Mouse (Mus musculus) embryonic facial prominence, embryonic 13.5 days (tissue): Measurements from ENCODE around the gene Crot. TPM values are rescaled to one million over a fixed set of nuclear protein-coding genes. Genes with fewer than 3 reads are reported as not detected.
"Not testable (repeated sequence)": the region's sequence is repeated elsewhere in the genome, so short reads cannot be mapped to it uniquely, and the experiment has no call there.

ENCODE experiments used
- ATAC-seq: fragments of 200-750 bp; cut with Nextera tagmentation; 2 replicates; pipeline ENCODE4 v1.8.0; 2017; ENCODE audit warnings: low read depth; ENCODE audit not compliant: insufficient number of reproducible peaks, insufficient read depth, low FRiP score, low TSS enrichment
- H3K27ac ChIP-seq: fragments of 300-500 bp; sonication (generic); 2 replicates; pipeline ENCODE4 v1.5.1; 2015; ENCODE audit warnings: moderate library complexity, mild to moderate bottlenecking, inconsistent platforms
- H3K27me3 ChIP-seq: fragments of 300-500 bp; sonication (generic); 2 replicates; pipeline ENCODE4 v1.6.1; 2015; ENCODE audit warnings: mild to moderate bottlenecking, inconsistent platforms
- H3K36me3 ChIP-seq: fragments of 300-500 bp; sonication (generic); 2 replicates; pipeline ENCODE4 v1.6.1; 2015; ENCODE audit warnings: mild to moderate bottlenecking, inconsistent platforms
- H3K4me1 ChIP-seq: fragments of 300-500 bp; sonication (generic); 2 replicates; pipeline ENCODE4 v1.6.1; 2015; ENCODE audit warnings: inconsistent platforms
- H3K4me2 ChIP-seq: fragments of 300-500 bp; sonication (generic); 2 replicates; pipeline ENCODE4 v1.6.1; 2015; ENCODE audit warnings: moderate library complexity, mild to moderate bottlenecking, inconsistent platforms
- H3K4me3 ChIP-seq: fragments of 300-500 bp; sonication (generic); 2 replicates; pipeline ENCODE4 v1.5.1; 2015; ENCODE audit warnings: mild to moderate bottlenecking, inconsistent platforms
- H3K9ac ChIP-seq: fragments of 300-500 bp; sonication (generic); 2 replicates; pipeline ENCODE4 v1.6.1; 2015; ENCODE audit warnings: mild to moderate bottlenecking, inconsistent platforms
- H3K9me3 ChIP-seq: fragments of 300-500 bp; sonication (generic); 2 replicates; pipeline ENCODE4 v1.6.1; 2016; ENCODE audit warnings: inconsistent platforms
- WGBS: fragments of 180-500 bp; shearing (Covaris S2); methylation state at CpG from one replicate; pipeline ENCODE4 v1.1.7; 2015; ENCODE audit warnings: mixed read lengths; 5-methylcytosine and 5-hydroxymethylcytosine counted together
- polyA plus RNA-seq: library from polyadenylated mRNA; unstranded; fragments of >200 nt; fragmentation: Nextera tagmentation; extraction: Ambion mirVana; gene quantifications from 2 replicates; pipeline ENCODE4 v1.2.1, GENCODE M21; 2015

Crot gene
- polyA plus RNA-seq, 1 experiment from 2014 or later = 43.6 TPM

DNA sequence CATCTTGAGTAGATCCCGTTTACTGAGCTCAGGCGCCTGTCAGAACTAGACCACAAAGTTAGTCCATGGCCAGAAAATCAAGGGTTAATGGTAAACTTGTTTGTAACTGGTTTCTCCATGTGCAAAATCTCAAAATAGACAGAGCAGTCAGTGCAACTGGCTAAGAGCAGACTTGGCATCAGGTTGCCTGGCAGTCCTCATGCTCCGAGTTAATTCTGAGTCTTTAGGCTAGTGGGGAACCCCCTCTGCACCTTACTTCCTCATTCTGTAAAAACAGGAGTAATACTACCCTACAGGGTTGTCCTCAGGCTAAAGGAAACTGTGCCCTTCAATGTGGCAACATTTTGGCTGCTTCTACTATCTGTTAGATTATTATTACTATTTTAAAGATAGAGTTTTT, 53.3 kb downstream of the Crot start:
- H3K4me1 ChIP-seq = no peaks in the 10 kb centered on the region
- WGBS = 55% methylated on average over 3 of the region's 3 CpGs
- H3K4me3 ChIP-seq = no peak overlapping the region
- H3K4me2 ChIP-seq = no peak overlapping the region
- H3K27ac ChIP-seq = no peak overlapping the region
- H3K27me3 ChIP-seq = no peaks in the 10 kb centered on the region
- no peak for ATAC-seq
- H3K36me3 ChIP-seq = no peaks in the 10 kb centered on the region
- no peaks in the 10 kb centered on the region for H3K9me3 ChIP-seq
- H3K9ac ChIP-seq = no peak overlapping the region

DNA sequence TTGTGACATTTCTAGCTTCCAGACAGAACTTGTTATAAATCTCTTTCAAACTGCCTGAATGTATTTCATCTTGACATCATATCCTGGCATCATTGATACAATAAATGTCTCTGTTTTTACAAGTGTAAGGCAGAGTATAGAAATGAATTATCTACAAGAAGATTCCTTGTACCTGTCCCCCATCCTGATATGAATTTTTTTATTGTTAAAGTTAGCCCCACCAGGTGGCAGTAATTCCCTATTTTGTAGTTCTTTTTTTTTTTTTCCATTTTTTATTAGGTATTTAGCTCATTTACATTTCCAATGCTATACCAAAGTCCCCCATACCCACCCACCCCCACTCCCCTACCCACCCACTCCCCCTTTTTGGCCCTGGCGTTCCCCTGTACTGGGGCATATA, 55.9 kb downstream of the Crot start:
- H3K4me1 ChIP-seq, H3K4me3 ChIP-seq, H3K27ac ChIP-seq, H3K9ac ChIP-seq, H3K9me3 ChIP-seq, H3K36me3 ChIP-seq, H3K27me3 ChIP-seq, H3K4me2 ChIP-seq, ATAC-seq: not testable (repeated sequence)
- WGBS = no CpG with 5 or more reads among the region's 1 CpGs

DNA sequence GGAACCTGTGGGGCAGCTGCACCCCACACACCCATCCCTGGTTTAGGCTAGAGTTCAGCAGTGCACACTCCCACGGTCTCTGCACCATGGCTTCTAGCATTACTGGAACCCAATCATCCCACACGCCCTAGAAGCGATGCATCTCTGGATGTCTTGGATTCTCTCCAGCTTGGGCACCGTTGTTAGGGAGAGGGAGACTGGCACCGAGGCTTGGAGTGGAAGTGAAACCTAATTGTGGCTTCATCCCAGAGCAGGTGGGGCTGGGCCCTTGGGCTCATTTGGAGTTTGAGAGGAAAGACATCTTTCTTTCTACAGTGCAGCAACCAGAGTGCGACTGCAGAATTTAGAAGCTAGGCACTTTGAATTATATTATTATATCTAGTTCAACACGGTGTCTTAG, 59.2 kb downstream of the Crot start:
- Histone ChIP-seq H3K36me3 (no peaks in the 10 kb centered on the region), H3K4me2 (no peak overlapping the region), H3K9ac (no peak overlapping the region), H3K9me3 (no peaks in the 10 kb centered on the region), H3K4me1 (no peaks in the 10 kb centered on the region), H3K27me3 (no peaks in the 10 kb centered on the region), H3K4me3 (no peak overlapping the region), H3K27ac (no peak overlapping the region)
- ATAC-seq = no peak
- 84% methylated on average over 7 of the region's 7 CpGs for WGBS

DNA sequence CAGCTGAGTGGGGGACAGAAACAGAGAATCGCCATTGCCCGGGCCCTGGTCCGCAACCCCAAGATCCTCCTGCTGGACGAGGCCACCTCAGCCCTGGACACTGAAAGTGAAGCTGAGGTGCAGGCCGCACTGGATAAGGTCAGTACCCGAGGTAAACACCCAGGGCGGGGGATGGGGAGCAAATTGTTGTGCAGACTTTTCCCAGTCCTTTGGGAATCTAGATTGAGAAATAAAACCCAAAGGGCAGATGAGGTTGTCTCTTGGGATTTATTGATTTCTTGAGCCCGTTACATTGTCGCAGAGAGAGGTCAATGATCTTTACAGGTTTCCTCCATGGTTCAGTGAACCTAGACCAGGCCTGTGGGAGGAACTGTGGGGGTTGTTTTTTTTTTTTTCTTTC, 68.7 kb downstream of the Crot start:
- Histone ChIP-seq H3K36me3 (no peaks in the 10 kb centered on the region), H3K4me2 (no peak overlapping the region), H3K4me3 (no peak overlapping the region), H3K9me3 (peaks cover 7% of the 10 kb centered on the region; the same call in 1 of the 2 replicates), H3K27me3 (no peaks in the 10 kb centered on the region), H3K27ac (no peak overlapping the region), H3K4me1 (no peaks in the 10 kb centered on the region), H3K9ac (no peak overlapping the region)
- WGBS = 83% methylated on average over 9 of the region's 9 CpGs
- ATAC-seq = no peak

DNA sequence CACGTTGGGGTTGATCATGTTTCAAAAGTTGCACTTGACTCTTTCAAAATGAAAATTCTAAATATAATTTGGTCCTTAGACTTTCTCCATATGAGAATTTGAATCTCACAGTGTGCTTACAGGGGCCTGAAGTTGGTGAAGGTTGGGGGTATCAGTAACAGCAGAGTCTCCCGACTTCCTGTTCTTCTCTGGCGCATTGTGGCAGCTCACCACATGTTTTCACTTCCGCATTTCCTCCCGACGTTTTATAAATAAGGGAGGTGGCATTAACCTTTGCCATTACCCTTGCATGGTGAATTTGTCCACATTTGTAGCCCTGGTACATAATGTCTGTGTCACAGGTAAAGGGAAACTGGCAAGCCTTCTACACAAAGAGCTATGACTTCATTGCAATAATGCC, 80.1 kb downstream of the Crot start:
- no peak overlapping the region for H3K4me3 ChIP-seq
- no peak for ATAC-seq
- no peaks in the 10 kb centered on the region for H3K9me3 ChIP-seq
- no peak overlapping the region for H3K9ac ChIP-seq
- H3K4me2 ChIP-seq = no peak overlapping the region
- no peaks in the 10 kb centered on the region for H3K4me1 ChIP-seq
- WGBS = 42% methylated on average over 6 of the region's 6 CpGs
- H3K27me3 ChIP-seq = no peaks in the 10 kb centered on the region
- H3K27ac ChIP-seq = no peak overlapping the region
- no peaks in the 10 kb centered on the region for H3K36me3 ChIP-seq

DNA sequence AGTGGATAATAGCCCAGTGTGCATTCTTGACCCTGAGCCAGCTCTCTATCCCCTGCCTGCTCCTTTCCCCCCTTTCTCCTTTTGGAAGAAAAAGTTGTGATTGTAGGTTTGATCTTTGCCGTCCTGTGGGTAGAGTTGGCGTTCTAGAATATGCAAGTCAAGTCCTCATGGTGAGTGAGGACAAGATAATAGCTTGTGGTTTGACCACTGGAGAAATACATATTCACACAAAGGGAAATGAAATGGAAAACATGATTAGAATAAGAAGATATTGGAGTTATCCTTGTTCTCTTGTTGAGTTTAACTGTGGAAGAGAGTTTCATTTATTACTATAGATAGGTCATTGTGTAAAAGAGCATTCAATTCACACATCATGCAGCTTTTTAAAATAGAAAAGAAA, 80.7 kb downstream of the Crot start:
- Histone ChIP-seq H3K9me3 (no peaks in the 10 kb centered on the region), H3K4me2 (no peak overlapping the region), H3K27ac (no peak overlapping the region), H3K4me3 (no peak overlapping the region), H3K36me3 (no peaks in the 10 kb centered on the region), H3K27me3 (no peaks in the 10 kb centered on the region), H3K4me1 (no peaks in the 10 kb centered on the region), H3K9ac (no peak overlapping the region)
- WGBS = 87% methylated on average over 2 of the region's 2 CpGs
- ATAC-seq = no peak

Other genes with a start within 250 kb of the Crot start
- 1.4 and 1.7 TPM in 2 replicates for gene Abcb1b, start 199.2 kb downstream of the Crot start, polyA plus RNA-seq
- 0.20 and 1.2 TPM in 2 replicates for gene Abcb4, start 103.6 kb downstream of the Crot start, polyA plus RNA-seq
- gene Tmem243, start 103.3 kb upstream of the Crot start, polyA plus RNA-seq = 17.3 and 18.4 TPM in 2 replicates
- gene Dmtf1, start 164.5 kb upstream of the Crot start, polyA plus RNA-seq = 53.1 and 62.1 TPM in 2 replicates